Mouse (Mus musculus) liver, adult 2 months (tissue): ENCODE data around the gene Fxr1.

Experiments
- CTCF ChIP-seq: fragments of 200-500 bp; IDR thresholded peaks from 2 replicates; pipeline ENCODE4 v1.5.1; 2011; ENCODE audit warnings: low read depth, low read length, control low read depth
- POLR2A ChIP-seq: fragments of 200-500 bp; IDR thresholded peaks from 2 replicates; pipeline ENCODE4 v1.6.1; 2011; ENCODE audit warnings: low read length, control low read depth; ENCODE audit not compliant: insufficient read depth; ENCODE audit errors: extremely low read depth

- TF ChIP-seq CTCF (no peak), POLR2A (no peak)
Measured at GRCm38 (mm10) chr3:34115806-34116205, 96.1 kb downstream of the Fxr1 start.
